Mouse (Mus musculus): ENCODE measurements around the gene Ankrd27.

DNA sequence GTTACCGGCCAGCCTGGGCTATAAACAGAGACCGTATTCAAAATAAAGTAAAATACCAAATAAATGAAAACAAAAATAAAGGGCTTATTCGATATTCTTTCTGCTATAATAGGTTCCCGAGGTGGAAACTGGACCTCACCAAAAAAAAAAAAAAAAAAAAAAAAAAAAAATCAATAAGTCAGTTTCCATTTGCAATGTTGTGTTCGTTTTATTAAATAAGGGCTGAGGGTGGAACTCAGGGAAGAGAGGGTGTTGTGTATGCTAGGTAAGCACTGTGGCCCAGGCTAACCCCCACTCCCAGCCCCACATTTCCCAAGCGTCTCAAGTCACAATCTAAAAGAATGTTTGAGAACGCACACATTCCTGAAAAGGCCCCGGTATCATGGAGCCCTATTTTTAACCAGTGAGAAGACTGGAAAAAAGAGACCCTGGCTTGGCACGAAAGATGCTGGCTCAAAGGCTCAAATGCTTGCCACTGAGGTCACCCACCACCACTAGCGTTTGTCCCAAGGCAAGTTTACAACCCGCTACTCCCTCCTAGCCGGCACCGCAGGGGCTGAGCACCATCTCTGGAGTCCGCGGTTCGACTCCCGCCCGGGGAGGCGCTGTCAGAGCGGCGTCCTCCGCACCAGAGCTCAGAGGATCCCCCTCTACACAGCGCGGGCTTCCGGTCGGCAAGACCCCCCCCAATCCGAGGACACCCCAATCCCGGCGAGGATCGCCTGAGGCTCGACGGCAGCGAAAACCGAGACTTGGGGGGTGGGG, 60.5 kb downstream of the Ankrd27 start:
- no peak for TF ChIP-seq CTCF (IDR thresholded peaks at IDR 0.05; ENCODE audit: borderline replicate concordance, control insufficient read depth, extremely low read depth, insufficient read depth, low read length, poor library complexity)
- no peak for TF ChIP-seq POLR2A (IDR thresholded peaks at IDR 0.05; ENCODE audit: control insufficient read depth, extremely low read depth, insufficient read depth, low read length, poor library complexity)
